18 mouse cellular contexts compared by ENCODE assay signal in genomic region chr6:40112488-40112887, GRCm38 (mm10).
DNase-seq lines count a peak whose midpoint lies in the region; ATAC-seq lines count a peak whose summit lies in the region.
"Had no signal": no experiment of that assay in that cellular context is flagged by ENCODE, and none has a peak within 500 bp of the region (broad histone marks: within the 10 kb centered on the region; RNA-seq: fewer than 3 reads in every experiment).

No protein-coding gene starts in this region.

- H3K4me3 ChIP-seq in midbrain, embryonic 13.5 days (replicated peaks), result no peak overlapping the region
- H3K4me3 ChIP-seq: embryonic facial prominence, embryonic 12.5 days; gastrocnemius, adult 2 months; heart, embryonic 15.5 days; lung, embryonic 15.5 days; neural tube, embryonic 12.5 days had no signal

- no peaks in the 10 kb centered on the region for H3K27me3 ChIP-seq in midbrain, embryonic 13.5 days
- H3K27me3 ChIP-seq: embryonic facial prominence, embryonic 12.5 days; heart, embryonic 15.5 days; lung, embryonic 15.5 days; neural tube, embryonic 12.5 days had no signal

- H3K27ac ChIP-seq in midbrain, embryonic 13.5 days, result no peak overlapping the region; the same call in 1 of the 2 replicates
- H3K27ac ChIP-seq: embryonic facial prominence, embryonic 12.5 days; gastrocnemius, adult 2 months; heart, embryonic 15.5 days; lung, embryonic 15.5 days; neural tube, embryonic 12.5 days had no signal

- peaks cover 27% of the 10 kb centered on the region for H3K4me1 ChIP-seq in midbrain, embryonic 13.5 days (replicated peaks)
- H3K4me1 ChIP-seq: embryonic facial prominence, embryonic 12.5 days; heart, embryonic 15.5 days; lung, embryonic 15.5 days; neural tube, embryonic 12.5 days had no signal

- no peaks in the 10 kb centered on the region for H3K36me3 ChIP-seq in midbrain, embryonic 13.5 days
- H3K36me3 ChIP-seq: embryonic facial prominence, embryonic 12.5 days; heart, embryonic 15.5 days; lung, embryonic 15.5 days; neural tube, embryonic 12.5 days had no signal

- no peaks in the 10 kb centered on the region for H3K9me3 ChIP-seq in midbrain, embryonic 13.5 days
- H3K9me3 ChIP-seq: embryonic facial prominence, embryonic 12.5 days; heart, embryonic 15.5 days; lung, embryonic 15.5 days; neural tube, embryonic 12.5 days had no signal

- H3K9ac ChIP-seq in midbrain, embryonic 13.5 days (replicated peaks), result no peak overlapping the region
- H3K9ac ChIP-seq: embryonic facial prominence, embryonic 12.5 days; heart, embryonic 15.5 days; lung, embryonic 15.5 days; neural tube, embryonic 12.5 days had no signal

- intact Hi-C loops in heart, postnatal 14 days (cut with DNase I), result no loop called here

- DNase-seq in frontal cortex, adult 2 months (ENCODE audit: extremely low spot score in 1 of 2, low spot score in 1 of 2), result peak; percentile 58 to 73
- no peak for DNase-seq in frontal cortex, postnatal 14 days (ENCODE audit: low spot score in 2 of 2)
- DNase-seq in right cerebral cortex, adult 2 months (ENCODE audit: low spot score in 2 of 2), result peak; percentile 71
- DNase-seq in right cerebral cortex, postnatal 4 days, result no peak
- peak; percentile 62 to 71 for DNase-seq in left cerebral cortex, adult 9 months (ENCODE audit: low spot score in 2 of 2)
- peak; percentile 82 for DNase-seq in telencephalon, adult 2 months (ENCODE audit: low read depth, low spot score)
- DNase-seq in heart, postnatal 14 days, result no peak
- DNase-seq: cerebellum, postnatal 36 days; gastrocnemius, adult 2 months; heart, adult 18-20 months; kidney, adult 8-10 months had no signal

- no peak overlapping the region for H3K4me2 ChIP-seq in midbrain, embryonic 13.5 days (replicated peaks)
- H3K4me2 ChIP-seq: embryonic facial prominence, embryonic 12.5 days; heart, embryonic 15.5 days; lung, embryonic 15.5 days; neural tube, embryonic 12.5 days had no signal

- no peak for ATAC-seq in midbrain, embryonic 13.5 days
- ATAC-seq: midbrain, embryonic 16.5 days; Patski had no signal

- 90% methylated on average over 10 of the region's 10 CpGs for WGBS in midbrain, embryonic 13.5 days

Comparison
In these comparisons a context has a peak if more than half of its experiments do, and no peak if none do; other contexts are left out.
1. DNase-seq: peak in frontal cortex, adult 2 months (2 of 2), right cerebral cortex, adult 2 months (2 of 2), left cerebral cortex, adult 9 months (2 of 2) and telencephalon, adult 2 months (single experiment); none in frontal cortex, postnatal 14 days (0 of 2), right cerebral cortex, postnatal 4 days (single experiment) and heart, postnatal 14 days (0 of 2).